Mouse (Mus musculus) testis, adult 2 months (tissue): ENCODE measurements around the gene Col17a1.

Source experiments
- CTCF ChIP-seq: fragments of 200-500 bp; IDR thresholded peaks from 2 replicates; pipeline ENCODE4 v1.5.1; 2012; ENCODE audit warnings: low read depth, mild to moderate bottlenecking, inconsistent platforms, low read length, moderate library complexity; ENCODE audit not compliant: control insufficient read depth, insufficient read depth, insufficient replicate concordance
- POLR2A ChIP-seq: fragments of 200-500 bp; IDR thresholded peaks from 2 replicates; pipeline ENCODE4 v1.6.1; 2012; ENCODE audit warnings: low read depth, mild to moderate bottlenecking, inconsistent platforms, low read length, moderate library complexity; ENCODE audit not compliant: control insufficient read depth

GRCm38 (mm10) chr19:47722471-47722870 is 30.6 kb upstream of the Col17a1 start:
- no peak for TF ChIP-seq CTCF
- TF ChIP-seq POLR2A: no peak
